Comparison of ENCODE assay signal across 7 mouse cellular contexts in the genomic region with DNA sequence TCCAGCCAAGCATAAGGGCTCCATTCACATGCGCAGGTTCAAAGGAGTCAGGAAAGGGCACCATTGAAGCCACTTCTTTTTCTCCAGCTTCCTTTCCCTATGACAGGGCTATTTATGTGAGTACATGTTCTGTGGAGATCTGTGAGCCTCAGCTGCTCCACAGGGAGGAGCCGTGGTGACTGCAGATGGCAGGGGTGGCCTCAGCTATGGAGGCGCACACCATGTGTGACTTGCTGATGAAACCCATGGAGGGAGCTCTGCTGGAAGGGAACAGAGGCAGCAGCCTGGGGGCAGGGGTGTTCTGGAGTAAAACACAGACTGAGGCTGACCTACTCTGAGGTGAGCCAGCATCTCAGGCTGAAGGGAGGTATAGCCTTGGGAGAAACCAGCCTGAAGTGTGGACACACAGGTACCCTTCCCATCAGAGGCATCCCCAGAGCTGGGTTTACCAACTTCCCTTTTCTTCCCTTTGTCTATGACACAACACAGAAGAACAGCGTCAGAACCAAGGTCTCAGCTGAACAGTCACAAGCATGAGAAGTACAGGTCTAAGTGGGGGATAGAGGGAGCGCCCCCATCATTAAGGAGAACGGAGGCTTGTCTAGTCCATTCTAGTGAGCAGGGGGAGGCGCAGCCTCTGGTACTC. TPM values are rescaled to one million over a fixed set of nuclear protein-coding genes. Genes with fewer than 3 reads are reported as not detected.
DNase-seq lines count a peak whose midpoint lies in the region; ATAC-seq and TF ChIP-seq lines count a peak whose summit lies in the region.

No protein-coding gene starts in this region.

- no peak overlapping the region for H3K9ac ChIP-seq in forebrain, embryonic 16.5 days (replicated peaks; ENCODE audit: low read depth, low read length)
- H3K9ac ChIP-seq in limb, embryonic 14.5 days (ENCODE audit: low read depth, low read length, severe bottlenecking): no peak overlapping the region
- no peak overlapping the region for H3K9ac ChIP-seq in neural tube, embryonic 14.5 days (replicated peaks; ENCODE audit: low read depth, low read length)

- H3K27ac ChIP-seq in thymus, adult 2 months (ENCODE audit: control insufficient read depth, insufficient read depth, low read length): no peak overlapping the region
- H3K27ac ChIP-seq in forebrain, embryonic 16.5 days (ENCODE audit: low read length): peak overlapping the region; percentile 95
- H3K27ac ChIP-seq in limb, embryonic 14.5 days (replicated peaks; ENCODE audit: low read depth, low read length): peak overlapping the region; percentile 72; the same call in 1 of the 2 replicates
- H3K27ac ChIP-seq in neural tube, embryonic 14.5 days (ENCODE audit: low read depth, low read length): peak overlapping the region; percentile 99

- H3K4me1 ChIP-seq in thymus, adult 2 months (replicated peaks; ENCODE audit: control insufficient read depth, insufficient read depth, low read length): peaks cover 37% of the 10 kb centered on the region
- peaks cover 76% of the 10 kb centered on the region for H3K4me1 ChIP-seq in forebrain, embryonic 16.5 days (replicated peaks; ENCODE audit: control insufficient read depth, insufficient read depth, low read length)
- H3K4me1 ChIP-seq in limb, embryonic 14.5 days (ENCODE audit: control insufficient read depth, insufficient read depth, low read length): peaks cover 55% of the 10 kb centered on the region
- H3K4me1 ChIP-seq in neural tube, embryonic 14.5 days (ENCODE audit: control insufficient read depth, insufficient read depth, low read length): peaks cover 66% of the 10 kb centered on the region

- no peak for TF ChIP-seq POLR2A in thymus, adult 2 months (IDR thresholded peaks at IDR 0.05; ENCODE audit: control insufficient read depth, extremely low read depth, insufficient read depth, low read length, poor library complexity)
- no peak for TF ChIP-seq POLR2A in limb, embryonic 14.5 days (IDR thresholded peaks at IDR 0.05; ENCODE audit: borderline replicate concordance, extremely low read depth, insufficient read depth, insufficient read length)

- DNase-seq in thymus, postnatal 0 days (ENCODE audit: low spot score): peak; percentile 32
- DNase-seq in thymus, adult 2 months: no peak
- DNase-seq in limb, embryonic 14.5 days (ENCODE audit: low spot score): no peak
- DNase-seq in thymus, adult 18-20 months: no peak

- no peak overlapping the region for H3K4me3 ChIP-seq in thymus, adult 2 months (ENCODE audit: control insufficient read depth, insufficient read depth, low read length)
- no peak overlapping the region for H3K4me3 ChIP-seq in forebrain, embryonic 16.5 days (replicated peaks; ENCODE audit: low read length)
- H3K4me3 ChIP-seq in limb, embryonic 14.5 days (replicated peaks; ENCODE audit: low read length): no peak overlapping the region
- no peak overlapping the region for H3K4me3 ChIP-seq in neural tube, embryonic 14.5 days (ENCODE audit: low read depth, low read length)

- TF ChIP-seq CTCF in thymus, adult 2 months (IDR thresholded peaks at IDR 0.05; ENCODE audit: borderline replicate concordance, control insufficient read depth, extremely low read depth, insufficient read depth, low read length, poor library complexity): no peak

- no peak for ATAC-seq in forebrain, embryonic 16.5 days
- no peak for ATAC-seq in limb, embryonic 14.5 days (ENCODE audit: low FRiP score, low read depth)
- no peak for ATAC-seq in neural tube, embryonic 14.5 days (ENCODE audit: low read depth)
- ATAC-seq in megakaryocyte-erythroid progenitor cell, adult 5-6 weeks (replicated peaks; ENCODE audit: low FRiP score, low TSS enrichment, poor library complexity, severe bottlenecking): no peak

- no peak overlapping the region for H3K4me2 ChIP-seq in forebrain, embryonic 16.5 days (ENCODE audit: low read length)
- H3K4me2 ChIP-seq in limb, embryonic 14.5 days (replicated peaks; ENCODE audit: low read depth, low read length, severe bottlenecking): no peak overlapping the region
- no peak overlapping the region for H3K4me2 ChIP-seq in neural tube, embryonic 14.5 days (ENCODE audit: low read depth, low read length)

- 72% methylated on average over 7 of the region's 7 CpGs for WGBS in thymus, adult 2 months
- WGBS in forebrain, embryonic 16.5 days: 63% methylated on average over 7 of the region's 7 CpGs
- WGBS in limb, embryonic 14.5 days: 75% methylated on average over 7 of the region's 7 CpGs
- WGBS in neural tube, embryonic 14.5 days: 58% methylated on average over 7 of the region's 7 CpGs

- no peaks in the 10 kb centered on the region for H3K36me3 ChIP-seq in thymus, adult 2 months (ENCODE audit: control insufficient read depth, insufficient read depth, low read length)
- peaks cover 3% of the 10 kb centered on the region; the same call in 1 of the 2 replicates for H3K36me3 ChIP-seq in forebrain, embryonic 16.5 days (ENCODE audit: control insufficient read depth, insufficient read depth)
- peaks cover 14% of the 10 kb centered on the region for H3K36me3 ChIP-seq in limb, embryonic 14.5 days (ENCODE audit: control insufficient read depth, insufficient read depth, low read length)
- H3K36me3 ChIP-seq in neural tube, embryonic 14.5 days (ENCODE audit: control insufficient read depth, insufficient read depth, low read length): no peaks in the 10 kb centered on the region

- H3K27me3 ChIP-seq in thymus, adult 2 months (ENCODE audit: control insufficient read depth, insufficient read depth, low read length): no peaks in the 10 kb centered on the region
- no peaks in the 10 kb centered on the region for H3K27me3 ChIP-seq in forebrain, embryonic 16.5 days (replicated peaks; ENCODE audit: control insufficient read depth, insufficient read depth, low read length)
- no peaks in the 10 kb centered on the region for H3K27me3 ChIP-seq in limb, embryonic 14.5 days (ENCODE audit: control insufficient read depth, insufficient read depth, low read length)
- H3K27me3 ChIP-seq in neural tube, embryonic 14.5 days (ENCODE audit: control insufficient read depth, insufficient read depth, low read length): no peaks in the 10 kb centered on the region

- H3K9me3 ChIP-seq in forebrain, embryonic 16.5 days (ENCODE audit: control insufficient read depth, low read length): no peaks in the 10 kb centered on the region
- H3K9me3 ChIP-seq in limb, embryonic 14.5 days (ENCODE audit: control insufficient read depth, low read length): no peaks in the 10 kb centered on the region
- H3K9me3 ChIP-seq in neural tube, embryonic 14.5 days (ENCODE audit: control insufficient read depth, low read length): no peaks in the 10 kb centered on the region

RNA-seq across cellular contexts. Expression of gene Coro1c, which starts 36.5 kb away (rescaled TPM):
- polyA plus RNA-seq in thymus, postnatal 0 days (2015; fragmentation: Nextera tagmentation; extraction: Ambion mirVana): 71.3 and 75.3 TPM in 2 replicates
- polyA plus RNA-seq in thymus, adult 2 months (2012; rRNA removed): 67.8 and 78.3 TPM in 2 replicates
- polyA plus RNA-seq in forebrain, embryonic 16.5 days (2015; fragmentation: Nextera tagmentation; extraction: Ambion mirVana): 230 and 234 TPM in 2 replicates
- polyA plus RNA-seq in limb, embryonic 14.5 days (2012; rRNA removed): 63.8 and 68.9 TPM in 2 replicates
- 92.4 and 96.9 TPM in 2 replicates for polyA plus RNA-seq in limb, embryonic 14.5 days (2014; fragmentation: Nextera tagmentation; extraction: Ambion mirVana)
- 148 and 188 TPM in 2 replicates for polyA plus RNA-seq in neural tube, embryonic 14.5 days (2014; fragmentation: Nextera tagmentation; extraction: Ambion mirVana)
- total RNA-seq in megakaryocyte-erythroid progenitor cell, adult 5-6 weeks (2014; fragmentation: Nextera tagmentation): 56.5 and 80.4 TPM in 2 replicates
- total RNA-seq in megakaryocyte-erythroid progenitor cell, adult 5-6 weeks (2017): 75.7 and 78.0 TPM in 2 replicates

RNA-seq across cellular contexts. Expression of gene Selplg, which starts 39.6 kb away (rescaled TPM):
- 205 and 252 TPM in 2 replicates for polyA plus RNA-seq in thymus, postnatal 0 days (2015; fragmentation: Nextera tagmentation; extraction: Ambion mirVana)
- polyA plus RNA-seq in thymus, adult 2 months (2012; rRNA removed): 755 and 783 TPM in 2 replicates
- polyA plus RNA-seq in forebrain, embryonic 16.5 days (2015; fragmentation: Nextera tagmentation; extraction: Ambion mirVana): 1.8 and 2.0 TPM in 2 replicates
- polyA plus RNA-seq in limb, embryonic 14.5 days (2012; rRNA removed): 4.0 and 4.6 TPM in 2 replicates
- 4.9 and 5.4 TPM in 2 replicates for polyA plus RNA-seq in limb, embryonic 14.5 days (2014; fragmentation: Nextera tagmentation; extraction: Ambion mirVana)
- polyA plus RNA-seq in neural tube, embryonic 14.5 days (2014; fragmentation: Nextera tagmentation; extraction: Ambion mirVana): 1.8 and 2.5 TPM in 2 replicates
- total RNA-seq in megakaryocyte-erythroid progenitor cell, adult 5-6 weeks (2014; fragmentation: Nextera tagmentation): 66.0 and 87.7 TPM in 2 replicates
- 27.4 and 30.2 TPM in 2 replicates for total RNA-seq in megakaryocyte-erythroid progenitor cell, adult 5-6 weeks (2017)

Comparison
In these comparisons a context has a peak if more than half of its experiments do, and no peak if none do; other contexts are left out.
1. RNA of gene Selplg, which starts 39.6 kb away (polyA plus RNA-seq): 755 to 783 TPM in thymus, adult 2 months and 205 to 252 TPM in thymus, postnatal 0 days; 4.0 to 5.4 TPM in limb, embryonic 14.5 days, 1.8 to 2.0 TPM in forebrain, embryonic 16.5 days and 1.8 to 2.5 TPM in neural tube, embryonic 14.5 days; every median in the first group is over 10 times any median in the second.